Mouse (Mus musculus): Measurements from ENCODE around the gene Gm37240.
"Not testable (repeated sequence)": the region's sequence is repeated elsewhere in the genome, so short reads cannot be mapped to it uniquely, and the experiment has no call there.

Gm37240 gene

GRCm38 (mm10) chr3:84917903-84918679 is 969.2 kb downstream of the Gm37240 start:
- 0 out of 2 replicates have a peak, but pooled peaks have one; percentile 33 for ATAC-seq (ENCODE audit: low TSS enrichment)

GRCm38 (mm10) chr3:84914284-84914683 is 973.0 kb downstream of the Gm37240 start:
- ATAC-seq (ENCODE audit: low TSS enrichment), result no peak

- peak; percentile 65 for ATAC-seq (ENCODE audit: low TSS enrichment)
These were observed 980.8 kb downstream of the Gm37240 start for GRCm38 (mm10) chr3:84906528-84906927.

- no peak for ATAC-seq (ENCODE audit: low TSS enrichment)
These were observed 989.4 kb downstream of the Gm37240 start for GRCm38 (mm10) chr3:84897952-84898351.

GRCm38 (mm10) chr3:84890983-84891382 is 996.3 kb downstream of the Gm37240 start:
- ATAC-seq (ENCODE audit: low TSS enrichment), result no peak

GRCm38 (mm10) chr3:84889648-84890047 is 997.7 kb downstream of the Gm37240 start:
- ATAC-seq (ENCODE audit: low TSS enrichment), result peak; percentile 83

GRCm38 (mm10) chr3:84883817-84884483 is 1003.4 kb downstream of the Gm37240 start:
- ATAC-seq (ENCODE audit: low TSS enrichment), result no peak

GRCm38 (mm10) chr3:84876211-84876610 is 1011.1 kb downstream of the Gm37240 start:
- no peak for ATAC-seq (ENCODE audit: low TSS enrichment)

- no peak for ATAC-seq (ENCODE audit: low TSS enrichment)
These were observed 1012.0 kb downstream of the Gm37240 start for GRCm38 (mm10) chr3:84875306-84875705.

- ATAC-seq (ENCODE audit: low TSS enrichment), result no peak
These were observed 1017.2 kb downstream of the Gm37240 start for GRCm38 (mm10) chr3:84870126-84870525.

GRCm38 (mm10) chr3:84867991-84868390 is 1019.3 kb downstream of the Gm37240 start:
- ATAC-seq (ENCODE audit: low TSS enrichment), result no peak

- ATAC-seq (ENCODE audit: low TSS enrichment), result peak; percentile 69
These were observed 1019.8 kb downstream of the Gm37240 start for GRCm38 (mm10) chr3:84867434-84867975.

GRCm38 (mm10) chr3:84866866-84867265 is 1020.5 kb downstream of the Gm37240 start:
- no peak for ATAC-seq (ENCODE audit: low TSS enrichment)

GRCm38 (mm10) chr3:84865684-84866083 is 1021.6 kb downstream of the Gm37240 start:
- no peak for ATAC-seq (ENCODE audit: low TSS enrichment)

GRCm38 (mm10) chr3:84861817-84862216 is 1025.5 kb downstream of the Gm37240 start:
- ATAC-seq (ENCODE audit: low TSS enrichment), result not testable (repeated sequence)

GRCm38 (mm10) chr3:84860669-84861068 is 1026.6 kb downstream of the Gm37240 start:
- no peak for ATAC-seq (ENCODE audit: low TSS enrichment)

GRCm38 (mm10) chr3:84854440-84854839 is 1032.9 kb downstream of the Gm37240 start:
- no peak for ATAC-seq (ENCODE audit: low TSS enrichment)

GRCm38 (mm10) chr3:84852877-84853276 is 1034.4 kb downstream of the Gm37240 start:
- ATAC-seq (ENCODE audit: low TSS enrichment), result no peak

GRCm38 (mm10) chr3:84851801-84852200 is 1035.5 kb downstream of the Gm37240 start:
- ATAC-seq (ENCODE audit: low TSS enrichment), result no peak

- ATAC-seq (ENCODE audit: low TSS enrichment), result no peak
These were observed 1036.9 kb downstream of the Gm37240 start for GRCm38 (mm10) chr3:84850418-84850817.

GRCm38 (mm10) chr3:84848798-84849197 is 1038.5 kb downstream of the Gm37240 start:
- no peak for ATAC-seq (ENCODE audit: low TSS enrichment)

GRCm38 (mm10) chr3:84843594-84843993 is 1043.7 kb downstream of the Gm37240 start:
- peak; percentile 80 for ATAC-seq (ENCODE audit: low TSS enrichment)

- no peak for ATAC-seq (ENCODE audit: low TSS enrichment)
These were observed 1044.5 kb downstream of the Gm37240 start for GRCm38 (mm10) chr3:84842793-84843192.
